Mouse (Mus musculus): Measurements from ENCODE around the gene Fgfr2.

Gene Fgfr2

DNA sequence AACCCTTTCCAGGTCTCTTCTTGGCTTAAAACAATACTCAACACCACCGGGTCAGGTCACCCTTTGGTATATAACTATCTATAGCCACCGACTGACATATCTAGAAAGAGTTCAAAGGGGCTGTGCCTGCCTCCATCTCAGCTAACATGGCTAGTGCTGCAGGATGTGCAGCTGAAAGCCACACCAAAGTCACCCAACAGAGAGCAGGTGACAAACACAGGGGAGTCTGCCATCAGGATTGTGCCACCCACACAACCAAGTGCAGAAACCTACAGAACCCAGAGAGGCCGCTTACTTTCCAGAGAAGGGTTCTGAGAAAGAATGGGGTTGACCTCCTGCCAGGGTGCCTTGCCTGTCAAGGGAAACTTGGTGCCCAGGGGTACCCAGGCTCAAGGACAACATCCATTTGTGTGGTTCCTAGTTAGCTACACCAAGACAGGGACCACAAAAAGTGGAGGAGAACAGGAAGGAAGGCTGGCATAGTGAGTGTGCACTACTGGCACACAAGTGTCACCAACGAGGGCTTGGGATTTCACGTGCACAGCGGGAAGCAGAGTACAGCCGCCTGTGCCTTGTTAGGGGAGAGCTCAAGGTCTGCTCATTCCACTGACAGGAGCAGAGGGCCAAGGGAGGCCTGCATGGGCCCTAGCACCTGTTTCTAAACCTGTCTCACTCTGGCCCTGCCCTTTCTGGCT lies 350.0 kb downstream of the Fgfr2 start:
- DNase-seq (ENCODE audit: low spot score): no peak

DNA sequence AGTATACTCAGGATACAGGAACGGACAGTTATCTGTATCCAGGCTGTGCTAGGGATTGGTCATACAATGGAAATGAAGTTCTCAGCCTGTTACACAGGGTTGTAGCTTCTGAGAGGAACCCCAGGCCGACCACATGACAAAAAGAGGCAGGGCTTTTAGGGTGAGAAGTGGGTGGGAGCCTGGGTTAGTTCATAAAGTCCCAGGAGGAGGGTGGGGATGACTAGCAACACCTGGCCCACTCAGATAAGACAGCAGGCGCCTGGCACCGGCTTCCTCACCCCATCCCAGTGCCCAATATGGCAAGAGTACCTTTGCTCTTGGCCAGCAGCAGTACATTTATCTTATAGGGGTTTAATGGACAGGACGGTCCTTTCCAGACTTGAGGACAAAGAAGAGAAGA lies 350.7 kb downstream of the Fgfr2 start:
- DNase-seq (ENCODE audit: low spot score): peak; percentile 73

DNA sequence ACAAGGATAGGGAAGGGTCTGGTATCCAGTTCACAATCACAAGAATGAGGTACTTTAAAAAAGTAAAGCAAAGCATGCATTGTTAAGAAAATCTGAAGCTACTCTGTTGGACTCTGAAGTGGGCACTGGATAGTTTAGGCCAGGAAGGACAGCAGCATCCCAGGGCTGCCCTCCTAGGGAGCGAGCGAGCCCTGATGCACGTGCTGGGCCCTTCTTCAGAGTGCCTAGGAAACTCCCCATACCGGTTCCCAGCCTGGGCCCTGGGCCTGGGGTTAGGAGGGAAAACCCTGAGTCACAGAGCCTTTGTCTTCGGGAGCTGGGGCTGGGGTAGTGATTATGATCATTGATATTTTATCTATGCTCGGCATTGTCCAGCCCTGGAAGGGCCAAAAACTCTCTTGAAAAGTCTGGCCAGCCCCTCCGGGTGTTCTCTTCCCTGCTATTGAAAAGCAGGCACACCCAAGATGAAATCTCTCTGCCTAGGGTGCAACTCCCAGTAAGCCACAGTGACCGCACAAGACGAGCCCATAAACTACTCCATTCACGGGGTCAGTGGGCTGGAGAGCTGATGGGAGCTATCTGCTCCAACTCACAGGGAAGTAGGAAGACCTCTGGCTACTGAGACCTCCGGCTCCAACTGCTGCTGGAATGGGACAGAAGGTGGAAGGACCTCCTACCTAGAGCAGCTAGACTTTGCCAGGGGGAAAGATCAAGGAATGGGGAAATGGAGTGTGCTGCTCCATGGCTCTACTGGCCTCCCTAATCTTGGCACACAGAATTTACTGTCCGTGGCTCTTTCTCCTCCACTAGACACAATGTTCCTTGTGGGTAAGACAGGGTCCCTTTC lies 354.4 kb downstream of the Fgfr2 start:
- no peak for DNase-seq (ENCODE audit: low spot score)

DNA sequence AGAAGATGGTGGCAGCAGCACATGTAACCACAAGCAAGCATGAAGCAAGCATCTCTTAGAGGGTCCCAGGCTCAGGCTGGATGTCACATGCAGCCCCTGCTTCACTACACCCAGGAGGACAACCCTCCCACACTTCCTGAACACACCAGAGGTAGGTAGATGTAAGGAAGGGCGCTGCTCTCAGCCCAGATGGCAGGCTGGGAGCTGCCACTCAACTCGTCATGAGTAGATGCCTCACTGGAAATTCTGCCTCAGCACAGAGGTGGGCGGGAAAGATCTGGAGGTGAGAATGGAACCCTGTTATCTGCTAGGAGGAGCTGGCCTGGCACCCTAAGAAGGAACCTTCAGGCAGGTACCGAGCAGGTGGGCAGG lies 355.2 kb downstream of the Fgfr2 start:
- no peak for DNase-seq (ENCODE audit: low spot score)

DNA sequence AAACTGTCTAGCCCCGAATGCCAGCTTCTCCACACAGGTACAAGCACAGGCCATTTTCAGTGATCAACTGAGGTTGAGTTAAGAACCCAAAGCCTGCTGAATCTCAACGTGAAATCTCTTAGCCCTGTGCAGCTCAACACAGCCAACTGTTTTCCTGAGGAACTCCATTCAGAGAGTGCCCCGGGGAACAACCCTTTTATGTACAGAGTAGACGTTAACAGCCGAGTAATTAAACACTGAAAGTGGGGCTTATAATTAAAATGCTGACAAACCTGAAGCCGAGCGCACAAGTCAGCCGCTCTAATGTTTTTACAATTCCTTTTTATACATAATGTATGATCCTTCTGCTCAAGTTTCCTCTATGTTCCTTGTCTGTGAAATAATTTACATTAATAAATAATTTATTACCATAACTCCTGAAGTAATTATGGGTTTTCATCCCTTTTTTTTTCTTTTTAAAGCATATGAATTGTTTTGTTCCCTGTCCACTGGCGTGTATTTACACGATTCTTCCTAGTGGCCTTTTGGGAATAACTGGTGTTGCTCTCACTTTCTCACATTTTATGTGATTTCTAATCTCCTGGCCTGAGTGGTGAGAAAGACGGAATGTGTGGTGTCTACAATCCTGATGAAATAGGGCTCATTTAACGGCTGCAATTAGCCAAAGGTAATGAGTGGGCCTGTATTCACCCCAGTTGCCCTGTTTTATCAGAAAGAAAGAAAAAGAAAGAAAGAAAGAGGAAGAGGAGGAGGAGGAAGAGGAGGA lies 355.7 kb downstream of the Fgfr2 start:
- no peak for DNase-seq (ENCODE audit: low spot score)

DNA sequence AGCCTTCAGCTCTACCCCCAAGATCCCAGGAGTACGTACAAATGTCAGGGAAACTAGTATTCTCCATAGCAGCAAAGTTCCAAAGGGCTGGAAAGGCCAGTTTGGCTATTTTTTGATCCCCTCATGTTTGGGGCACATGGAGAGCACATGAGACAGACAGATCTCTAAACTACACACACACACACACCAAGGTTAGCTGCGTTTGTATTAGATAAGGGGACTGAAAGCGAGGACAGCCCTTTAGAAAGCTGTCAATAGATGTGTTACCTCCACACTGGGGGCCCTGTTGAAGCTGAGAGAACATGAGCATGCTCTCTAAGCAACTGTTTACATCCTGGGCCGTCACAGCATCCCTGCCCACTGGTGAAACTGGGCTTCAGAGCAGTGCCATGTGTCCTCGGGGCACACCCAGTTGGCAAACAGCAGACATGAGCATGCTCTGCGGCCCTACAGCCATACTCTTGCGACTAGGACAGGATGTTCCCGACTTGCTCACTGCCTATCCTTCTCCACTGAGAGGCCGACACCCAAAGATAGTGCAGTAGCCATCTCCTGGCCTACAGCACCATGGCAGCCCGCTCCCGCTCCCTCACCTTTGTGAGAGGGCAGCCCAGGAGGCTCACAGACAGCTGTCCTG lies 356.8 kb downstream of the Fgfr2 start:
- DNase-seq (ENCODE audit: low spot score): no peak

DNA sequence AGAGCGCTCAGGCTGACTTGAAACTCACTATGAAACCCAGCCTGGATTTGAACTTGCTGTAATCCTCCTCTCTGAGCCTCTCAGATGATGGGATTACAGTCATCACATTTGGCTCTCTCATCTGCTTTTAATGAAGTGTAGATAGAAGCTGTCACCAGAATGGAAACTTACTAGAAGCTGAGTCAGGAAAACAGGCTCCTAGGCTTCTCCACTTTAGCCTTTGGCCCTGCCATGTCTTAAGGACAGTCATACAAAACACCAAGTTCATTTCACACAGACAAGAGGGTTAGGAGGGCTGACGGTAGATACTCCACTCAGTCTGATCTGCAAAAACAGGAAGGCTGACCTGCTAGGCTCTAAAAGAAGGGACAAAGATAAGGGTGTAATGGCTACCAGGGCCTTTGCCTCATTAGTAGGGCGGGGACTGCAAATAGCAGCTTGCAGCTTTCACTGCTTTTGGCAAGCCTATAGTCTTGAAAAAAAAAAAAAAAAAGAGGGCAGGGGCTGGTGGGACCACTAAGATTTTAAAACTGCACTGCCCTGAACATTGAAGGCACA lies 357.4 kb downstream of the Fgfr2 start:
- no peak for DNase-seq (ENCODE audit: low spot score)

DNA sequence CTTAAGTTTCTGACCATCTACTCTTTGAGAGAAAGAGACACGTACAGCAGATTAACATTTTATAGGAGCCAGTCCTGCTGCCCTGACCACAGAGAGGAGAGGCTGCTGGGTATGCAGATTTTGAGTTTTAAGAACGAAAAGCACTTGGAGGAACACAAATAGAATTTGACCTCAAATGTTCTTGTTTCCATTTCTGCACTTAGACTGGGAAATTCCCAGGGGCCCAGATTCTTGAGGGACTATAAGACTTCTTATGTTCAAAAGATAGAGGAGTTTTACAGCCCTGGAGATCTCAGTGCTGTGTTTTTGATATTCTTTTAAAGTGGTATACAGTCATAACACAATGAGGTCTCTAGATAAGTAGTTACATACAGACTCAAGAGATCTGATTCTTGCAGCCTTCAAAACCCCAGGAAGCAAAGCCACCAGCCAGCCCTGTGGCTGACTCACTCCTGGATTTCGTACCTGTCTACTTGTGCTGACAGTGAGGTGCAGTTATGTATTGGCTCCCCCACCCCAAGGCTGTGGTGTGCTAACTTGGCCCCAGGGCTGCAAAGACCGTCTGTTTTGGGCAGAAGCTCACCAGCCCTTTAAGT lies 358.2 kb downstream of the Fgfr2 start:
- no peak for DNase-seq (ENCODE audit: low spot score)

DNA sequence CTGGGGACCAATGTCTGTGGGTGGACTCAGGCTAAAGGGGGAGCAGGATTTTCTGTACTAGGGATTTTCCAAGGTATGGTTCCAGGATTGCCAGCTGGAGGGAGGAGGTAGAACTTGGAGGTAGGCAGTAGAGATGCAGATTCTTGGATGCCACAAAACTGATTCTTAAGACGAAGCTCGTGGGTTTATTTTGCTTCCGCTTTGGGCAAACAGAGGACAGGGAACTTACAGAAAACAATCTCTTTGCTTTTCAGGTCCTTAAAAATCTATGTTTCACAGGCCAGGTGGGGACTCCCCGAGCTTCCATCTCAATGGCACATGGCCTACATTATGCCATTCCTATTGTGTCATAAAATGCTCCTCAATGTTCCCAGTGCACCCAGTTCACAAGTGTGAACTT lies 358.8 kb downstream of the Fgfr2 start:
- no peak for DNase-seq (ENCODE audit: low spot score)

DNA sequence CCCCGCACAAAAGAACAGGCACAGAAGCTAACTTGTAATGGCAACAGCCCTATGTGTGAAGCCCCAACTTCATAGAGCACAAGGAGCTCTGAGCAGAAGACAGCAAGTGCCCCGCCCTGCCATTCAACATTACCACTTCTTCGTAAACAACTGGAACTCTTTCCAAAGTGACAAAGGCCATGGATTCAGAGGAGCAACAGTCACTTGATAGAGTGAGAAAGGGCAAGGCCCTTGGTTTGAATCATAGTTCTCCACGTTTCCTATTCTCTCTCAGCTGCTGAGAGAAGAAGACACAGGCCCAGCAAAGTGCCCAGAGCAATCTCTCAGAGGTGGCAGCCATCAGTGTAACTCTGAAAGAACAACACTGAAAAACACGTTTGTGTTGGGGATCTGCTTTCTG lies 359.2 kb downstream of the Fgfr2 start:
- DNase-seq (ENCODE audit: low spot score): no peak

DNA sequence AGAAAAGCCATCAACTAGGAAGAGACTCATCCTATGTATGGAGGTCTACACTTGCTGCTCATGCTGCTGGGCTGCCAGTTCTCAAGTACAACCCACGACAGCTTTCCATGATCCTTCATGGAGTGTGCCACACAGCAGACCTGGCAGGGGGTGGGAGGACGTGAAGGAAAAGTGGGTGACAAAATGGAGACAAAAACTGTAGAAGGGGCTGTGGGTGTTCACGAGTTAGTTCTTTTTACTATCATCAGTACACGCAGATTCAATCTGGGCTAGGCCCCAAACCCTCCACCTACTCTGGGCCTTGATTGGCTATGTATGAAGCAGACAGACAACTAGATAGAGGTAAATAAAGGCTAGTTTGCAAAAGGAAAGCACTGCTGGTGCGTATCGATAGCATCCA lies 359.8 kb downstream of the Fgfr2 start:
- no peak for DNase-seq (ENCODE audit: low spot score)

DNA sequence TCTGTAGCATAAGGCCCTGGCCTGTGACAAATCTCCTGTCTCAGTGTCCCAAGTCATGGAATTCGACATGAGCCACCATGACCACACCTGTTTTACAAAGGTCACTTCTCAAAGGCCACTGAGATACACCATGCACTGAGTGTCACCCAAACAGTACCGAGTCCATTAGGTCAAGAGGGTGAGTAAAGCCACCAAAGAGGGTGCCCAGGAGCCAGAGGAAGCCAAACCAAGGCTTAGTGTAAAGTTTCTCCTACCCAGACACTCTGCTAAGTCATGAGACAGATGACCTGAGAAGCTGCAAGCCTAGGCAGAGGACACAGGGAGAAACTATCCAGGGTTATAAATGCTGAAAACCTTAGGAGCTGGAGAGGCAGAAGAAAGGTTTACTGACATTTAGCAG lies 361.7 kb downstream of the Fgfr2 start:
- DNase-seq (ENCODE audit: low spot score): no peak

DNA sequence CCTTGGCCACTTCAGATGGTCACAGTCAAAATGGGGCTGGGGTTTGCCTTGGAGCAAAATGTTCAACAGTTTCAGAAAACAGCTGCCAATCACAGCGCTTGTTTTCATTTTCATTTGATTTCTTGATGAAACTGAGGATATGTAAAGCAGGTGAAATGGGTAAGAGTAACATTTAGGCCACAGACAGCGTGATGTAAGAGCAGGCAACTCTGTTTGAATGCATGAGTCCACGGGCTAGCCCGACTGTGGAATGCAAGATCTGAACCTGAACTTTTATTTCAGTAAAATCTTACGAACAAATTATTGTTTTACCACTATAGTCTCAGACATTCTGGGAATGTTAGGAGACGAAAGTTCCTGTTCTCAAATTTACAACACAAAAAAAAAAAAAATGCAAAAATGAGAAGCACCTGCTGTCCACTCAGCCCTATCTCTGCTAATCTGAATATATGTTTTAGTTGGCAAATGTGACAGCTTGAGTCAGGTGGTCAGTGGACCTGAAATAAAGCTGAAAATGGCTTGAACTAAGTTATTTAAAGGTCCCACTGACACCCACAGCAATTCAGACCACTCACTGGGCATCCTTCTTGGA lies 362.5 kb downstream of the Fgfr2 start:
- no peak for DNase-seq (ENCODE audit: low spot score)

DNA sequence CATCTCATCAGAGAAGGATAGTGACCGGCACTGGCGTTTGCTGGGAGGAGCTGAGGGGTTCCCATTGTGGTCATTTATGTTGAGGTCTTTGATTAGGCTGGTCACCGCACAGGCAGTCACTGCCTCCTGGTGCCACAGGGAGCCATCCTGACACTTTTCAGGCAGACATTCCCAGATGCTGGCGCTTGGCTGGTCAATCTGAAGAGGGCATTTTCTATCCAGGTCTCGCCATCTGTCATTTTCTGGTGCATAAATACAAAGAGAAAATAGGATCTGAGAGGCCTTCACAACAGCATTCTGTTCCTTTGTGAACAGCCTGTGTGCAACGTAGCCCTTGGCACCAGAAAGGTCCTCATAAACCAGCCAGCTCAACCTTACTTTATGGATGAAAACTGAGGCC lies 363.2 kb downstream of the Fgfr2 start:
- no peak for DNase-seq (ENCODE audit: low spot score)

DNA sequence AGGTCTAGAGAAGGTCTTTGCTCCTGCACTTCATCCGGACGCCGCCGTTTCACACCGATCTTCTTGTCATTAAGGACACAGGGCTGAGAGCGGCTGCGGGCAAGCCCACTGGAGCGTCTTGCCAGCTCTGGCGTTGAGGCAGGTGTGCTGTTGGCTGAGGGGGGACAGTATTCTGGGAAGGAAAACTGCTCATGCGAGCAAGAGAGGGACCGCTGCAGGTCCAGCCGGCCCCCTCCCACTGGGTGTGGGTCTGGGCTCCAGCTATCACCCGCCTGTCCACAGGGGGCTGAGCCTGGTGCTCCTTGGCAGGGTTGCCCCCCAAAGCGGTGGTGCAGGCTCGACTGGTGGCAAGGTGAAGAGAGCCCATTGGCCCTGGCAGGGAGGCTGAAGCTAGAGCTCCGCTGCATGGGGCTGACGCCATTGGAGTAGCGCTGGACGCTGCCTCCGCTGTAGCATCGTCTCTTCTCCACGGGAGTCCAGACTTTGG lies 363.7 kb downstream of the Fgfr2 start:
- DNase-seq (ENCODE audit: low spot score): no peak

DNA sequence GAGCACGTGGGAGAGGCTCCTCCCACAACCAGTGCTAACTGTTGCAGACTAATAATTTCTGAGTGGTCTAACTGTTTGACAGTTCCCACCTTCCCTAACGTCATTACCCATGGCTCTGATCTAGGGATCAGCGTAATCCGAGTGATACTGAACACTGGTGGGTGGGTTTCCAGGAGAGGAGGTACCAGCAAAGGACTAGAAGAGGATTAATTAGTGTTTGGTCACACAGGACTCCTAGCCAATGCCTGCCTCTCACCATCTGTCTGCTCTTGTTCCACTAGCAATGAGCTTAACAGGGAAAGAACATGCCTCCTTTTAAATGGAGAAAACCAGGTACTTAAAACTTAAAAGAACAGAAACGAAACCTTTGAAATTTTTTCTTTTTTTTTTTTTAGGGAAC lies 364.3 kb downstream of the Fgfr2 start:
- no peak for DNase-seq (ENCODE audit: low spot score)

DNA sequence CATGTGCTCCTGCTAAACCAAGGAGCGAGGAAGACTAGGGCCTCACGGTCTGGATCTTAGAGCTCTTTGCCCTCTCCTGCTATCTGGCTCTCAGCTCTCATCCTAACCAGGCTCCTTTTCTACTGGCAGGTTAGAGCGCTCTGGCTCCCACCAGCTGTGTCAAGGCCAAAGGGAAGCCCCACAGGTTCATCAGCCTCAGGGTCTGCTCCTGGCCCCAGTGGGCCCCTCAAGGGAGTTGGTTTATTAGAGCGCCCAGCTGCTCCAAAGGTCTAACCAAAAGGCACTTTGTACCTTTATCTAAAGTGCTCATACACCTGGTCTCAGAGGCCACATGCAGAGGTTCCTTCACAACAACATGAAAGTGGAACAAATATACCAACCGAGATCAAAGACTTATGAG lies 366.8 kb downstream of the Fgfr2 start:
- no peak for DNase-seq (ENCODE audit: low spot score)

DNA sequence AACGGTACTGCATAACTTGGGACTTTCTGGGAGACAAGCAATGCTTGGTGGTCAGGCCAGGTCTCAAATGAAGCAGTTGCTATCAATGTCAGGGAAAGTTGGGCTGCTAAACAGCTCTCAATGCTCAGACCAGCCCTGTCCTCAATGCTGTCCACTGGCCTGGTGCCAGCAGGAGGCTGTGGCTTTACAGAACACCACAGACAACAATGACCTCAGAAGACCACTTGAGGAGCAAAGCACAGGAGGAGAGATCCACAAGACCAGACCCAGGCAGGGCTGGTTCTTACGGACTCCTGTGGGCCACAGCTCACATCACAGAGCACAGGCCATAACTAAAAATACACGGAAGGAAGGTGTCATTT lies 368.8 kb downstream of the Fgfr2 start:
- DNase-seq (ENCODE audit: low spot score): no peak

DNA sequence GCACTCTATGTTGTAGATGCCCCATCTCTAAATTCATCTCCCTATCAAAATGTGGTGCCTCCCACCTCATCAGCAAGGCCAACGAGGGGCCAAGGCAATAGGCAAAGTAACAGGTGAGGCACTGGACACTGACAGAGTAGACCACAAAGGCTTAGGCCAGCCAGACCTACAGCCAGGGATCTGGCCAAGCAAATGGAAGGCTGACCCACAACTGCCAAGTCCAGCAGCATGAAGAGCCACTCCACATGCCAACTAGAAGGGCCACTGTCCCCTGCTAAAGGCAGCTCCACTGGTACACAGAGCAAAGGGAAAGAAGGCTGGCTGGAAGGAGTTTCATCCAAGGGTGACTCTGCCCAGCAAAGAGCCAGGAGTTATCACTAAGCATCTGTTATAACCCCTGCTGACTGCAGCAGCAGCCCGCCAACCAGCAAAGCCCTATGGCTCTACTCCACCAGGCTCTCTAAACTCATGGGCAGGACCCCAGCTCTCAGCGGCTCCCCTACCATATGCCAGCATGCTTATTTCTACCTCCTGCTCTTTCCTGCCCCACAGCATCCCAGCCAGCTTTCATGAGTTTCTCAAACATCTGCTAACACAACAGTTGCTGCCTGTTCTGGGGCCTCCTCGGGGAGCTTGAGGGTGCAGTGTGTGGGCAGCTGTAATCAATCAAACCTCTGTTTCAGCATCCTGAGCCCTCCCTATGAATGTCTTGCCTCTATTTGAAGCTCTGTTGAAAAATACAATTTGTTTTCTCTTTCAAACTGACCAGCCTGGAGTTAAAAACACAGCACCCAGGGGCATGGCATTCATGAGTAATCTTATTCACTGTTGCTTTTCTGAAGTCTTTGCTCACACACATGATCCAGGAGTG lies 369.4 kb downstream of the Fgfr2 start:
- DNase-seq (ENCODE audit: low spot score): no peak

DNA sequence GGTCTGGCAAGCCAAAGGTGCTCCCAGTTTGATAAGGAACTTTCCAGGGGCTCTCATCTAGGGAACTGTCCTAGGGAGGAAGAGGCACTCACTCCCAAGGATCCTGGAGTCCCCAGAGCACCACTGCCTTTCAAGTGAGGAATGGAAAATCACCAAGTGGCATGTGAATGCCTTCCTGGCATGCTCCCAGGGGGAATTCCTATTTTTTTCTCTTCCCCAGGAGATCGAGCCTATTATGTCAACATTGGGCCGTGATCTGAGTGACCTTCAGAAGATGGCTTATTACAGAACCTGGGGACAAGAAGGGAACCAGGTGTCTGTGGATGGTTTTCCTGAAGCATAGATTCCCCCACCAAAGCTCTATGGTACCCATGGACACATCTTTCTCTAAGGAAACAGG lies 371.4 kb downstream of the Fgfr2 start:
- DNase-seq (ENCODE audit: low spot score): no peak

All from spleen, adult 12 weeks (tissue).